Mouse (Mus musculus): ENCODE measurements at regions not wholly inside any gene's neighbourhood (a gene's known extent, or its start where the extent isn't known, plus 50 kb on each side); places are given as distances from the start of the nearest gene placed in this dataset.

- no peak for DNase-seq
These were observed 257.2 kb upstream of the Nt5e start for GRCm38 (mm10) chr9:88069834-88070233.

GRCm38 (mm10) chr9:88073165-88073564, 253.8 kb upstream of the Nt5e start:
- DNase-seq = no peak

GRCm38 (mm10) chr9:88073579-88073978, 253.4 kb upstream of the Nt5e start:
- DNase-seq = no peak

GRCm38 (mm10) chr9:88082931-88083479, 244.0 kb upstream of the Nt5e start:
- no peak for DNase-seq

GRCm38 (mm10) chr9:88085181-88085816, 241.7 kb upstream of the Nt5e start:
- DNase-seq = no peak

- DNase-seq = no peak
These were observed 241.1 kb upstream of the Nt5e start for GRCm38 (mm10) chr9:88085866-88086265.

GRCm38 (mm10) chr9:88091781-88092527, 235.0 kb upstream of the Nt5e start:
- DNase-seq = no peak

- DNase-seq = no peak
These were observed 234.4 kb upstream of the Nt5e start for GRCm38 (mm10) chr9:88092561-88092960.

GRCm38 (mm10) chr9:88113094-88113493, 213.9 kb upstream of the Nt5e start:
- DNase-seq = no peak

- DNase-seq = no peak
These were observed 206.5 kb upstream of the Nt5e start for GRCm38 (mm10) chr9:88120536-88120935.

- no peak for DNase-seq
These were observed 205.9 kb upstream of the Nt5e start for GRCm38 (mm10) chr9:88120963-88121570.

GRCm38 (mm10) chr9:88124322-88125005, 202.5 kb upstream of the Nt5e start:
- no peak for DNase-seq

GRCm38 (mm10) chr9:88163025-88163780, 163.8 kb upstream of the Nt5e start:
- DNase-seq = no peak

- no peak for DNase-seq
These were observed 149.3 kb upstream of the Nt5e start for GRCm38 (mm10) chr9:88177575-88178254.

- no peak for DNase-seq
These were observed 145.6 kb upstream of the Nt5e start for GRCm38 (mm10) chr9:88181189-88181994.

GRCm38 (mm10) chr9:88207378-88207777, 119.6 kb upstream of the Nt5e start:
- DNase-seq = no peak

- no peak for DNase-seq
These were observed 119.0 kb upstream of the Nt5e start for GRCm38 (mm10) chr9:88208022-88208421.

GRCm38 (mm10) chr9:88214758-88215157, 112.2 kb upstream of the Nt5e start:
- no peak for DNase-seq

GRCm38 (mm10) chr9:88220360-88220759, 106.6 kb upstream of the Nt5e start:
- no peak for DNase-seq

GRCm38 (mm10) chr9:88221276-88221675, 105.7 kb upstream of the Nt5e start:
- no peak for DNase-seq
